Mouse (Mus musculus) lung, embryonic 16.5 days (tissue): ENCODE measurements around the gene Ccdc85c. TPM values are rescaled to one million over a fixed set of nuclear protein-coding genes. Genes with fewer than 3 reads are reported as not detected.

Experiments used
- ATAC-seq: fragments of 200-750 bp; cut with Nextera tagmentation; 2 replicates; pipeline ENCODE4 v1.8.0; 2017; ENCODE audit warnings: low read depth, mild to moderate bottlenecking, moderate library complexity
- H3K27ac ChIP-seq: fragments of 300-500 bp; sonication (generic); 2 replicates; pipeline ENCODE4 v1.5.1; 2014; ENCODE audit warnings: mild to moderate bottlenecking, control low read depth, low read length
- H3K27me3 ChIP-seq: fragments of 300-500 bp; sonication (generic); 2 replicates; pipeline ENCODE4 v1.6.1; 2014; ENCODE audit warnings: low read depth, low read length, mixed read lengths; ENCODE audit not compliant: control insufficient read depth, insufficient read depth
- H3K36me3 ChIP-seq: fragments of 300-500 bp; sonication (generic); 2 replicates; pipeline ENCODE4 v1.6.1; 2014; ENCODE audit warnings: low read length; ENCODE audit not compliant: control insufficient read depth, insufficient read depth
- H3K4me1 ChIP-seq: fragments of 300-500 bp; sonication (generic); replicated peaks from 2 replicates; pipeline ENCODE4 v1.6.1; 2014; ENCODE audit warnings: low read length, mixed read lengths; ENCODE audit not compliant: control insufficient read depth, insufficient read depth
- H3K4me2 ChIP-seq: fragments of 300-500 bp; sonication (generic); 2 replicates; pipeline ENCODE4 v1.6.1; 2014; ENCODE audit warnings: low read depth, low read length, control low read depth
- H3K4me3 ChIP-seq: fragments of 300-500 bp; sonication (generic); 2 replicates; pipeline ENCODE4 v1.5.1; 2014; ENCODE audit warnings: mild to moderate bottlenecking, low read length, control low read depth
- H3K9ac ChIP-seq: fragments of 300-500 bp; sonication (generic); 2 replicates; pipeline ENCODE4 v1.6.1; 2014; ENCODE audit warnings: low read length, control low read depth
- H3K9me3 ChIP-seq: fragments of 300-500 bp; sonication (generic); 2 replicates; pipeline ENCODE4 v1.6.1; 2016; ENCODE audit warnings: low read length; ENCODE audit not compliant: control insufficient read depth
- WGBS: fragments of 180-500 bp; shearing (Covaris S2); extraction: QIAGEN DNeasy Blood & Tissue Kit; methylation state at CpG from one replicate; pipeline ENCODE4 v1.1.7; 2014; 5-methylcytosine and 5-hydroxymethylcytosine counted together
- polyA plus RNA-seq: library from polyadenylated mRNA; unstranded; fragments of >200 nt; fragmentation: Nextera tagmentation; extraction: Ambion mirVana; gene quantifications from 2 replicates; pipeline ENCODE4 v1.2.1, GENCODE M21; 2015

Gene Ccdc85c
- polyA plus RNA-seq, 1 experiment from 2014 or later: 5.5 TPM

- Histone ChIP-seq H3K4me2 (no peak overlapping the region), H3K27me3 (no peaks in the 10 kb centered on the region), H3K9ac (no peak overlapping the region), H3K36me3 (no peaks in the 10 kb centered on the region), H3K4me3 (no peak overlapping the region), H3K4me1 (peaks cover 12% of the 10 kb centered on the region), H3K27ac (no peak overlapping the region), H3K9me3 (no peaks in the 10 kb centered on the region)
- 63% methylated on average over 12 of the region's 12 CpGs for WGBS
- no peak for ATAC-seq
Observed at GRCm38 (mm10) chr12:108230077-108230476, 45.1 kb downstream of the Ccdc85c start.

DNA sequence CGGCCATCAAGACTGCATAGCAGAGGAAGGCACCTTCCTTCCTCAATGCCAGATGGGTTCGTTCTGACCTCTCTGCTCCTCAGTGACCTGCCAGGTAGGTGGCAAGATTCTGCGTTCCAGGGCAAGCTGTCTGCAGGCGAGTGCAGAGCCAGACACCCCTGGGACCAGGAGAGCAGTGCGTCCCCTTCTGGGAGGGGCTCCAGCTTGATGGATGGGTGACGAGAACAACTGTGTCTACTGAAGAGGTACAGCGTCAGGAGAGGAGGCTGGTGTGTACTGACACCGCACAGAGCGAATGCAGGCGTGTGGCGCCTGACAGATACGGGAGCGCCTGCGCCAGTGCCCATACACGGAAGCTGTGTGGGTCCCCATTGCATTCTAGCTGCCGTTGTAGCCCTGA lies 47.7 kb downstream of the Ccdc85c start:
- Histone ChIP-seq H3K36me3 (no peaks in the 10 kb centered on the region), H3K4me3 (no peak overlapping the region), H3K9me3 (no peaks in the 10 kb centered on the region), H3K4me2 (no peak overlapping the region), H3K4me1 (peaks cover 7% of the 10 kb centered on the region), H3K27me3 (no peaks in the 10 kb centered on the region), H3K27ac (no peak overlapping the region), H3K9ac (no peak overlapping the region)
- 80% methylated on average over 16 of the region's 16 CpGs for WGBS
- no peak for ATAC-seq

DNA sequence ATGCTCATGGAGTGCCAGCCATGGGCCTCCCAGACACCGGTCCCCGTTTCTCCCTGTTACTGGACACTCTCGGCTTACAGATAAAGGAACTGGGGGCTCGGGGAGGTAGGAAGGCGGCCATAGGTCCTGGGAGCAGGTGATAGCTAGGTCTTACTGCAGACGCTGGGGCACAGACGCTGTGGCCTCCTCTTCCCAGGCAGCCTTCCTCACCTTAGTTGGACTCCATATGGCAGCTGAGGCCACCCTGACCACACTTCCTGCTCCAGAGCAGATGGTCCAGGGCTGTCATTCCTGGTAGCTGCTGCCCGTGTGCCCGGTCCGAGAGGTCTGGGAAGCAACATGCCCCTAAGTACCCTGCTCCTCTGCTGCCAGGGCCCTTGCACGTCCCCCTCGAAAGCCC lies 48.3 kb downstream of the Ccdc85c start:
- Histone ChIP-seq H3K4me1 (peaks cover 7% of the 10 kb centered on the region), H3K9ac (no peak overlapping the region), H3K4me3 (no peak overlapping the region), H3K9me3 (no peaks in the 10 kb centered on the region), H3K36me3 (no peaks in the 10 kb centered on the region), H3K4me2 (no peak overlapping the region), H3K27me3 (no peaks in the 10 kb centered on the region), H3K27ac (no peak overlapping the region)
- WGBS: 86% methylated on average over 12 of the region's 12 CpGs
- no peak for ATAC-seq

- Histone ChIP-seq H3K4me2 (no peak overlapping the region), H3K4me3 (no peak overlapping the region), H3K27me3 (no peaks in the 10 kb centered on the region), H3K9ac (no peak overlapping the region), H3K9me3 (no peaks in the 10 kb centered on the region), H3K36me3 (no peaks in the 10 kb centered on the region), H3K27ac (no peak overlapping the region), H3K4me1 (peaks cover 12% of the 10 kb centered on the region)
- ATAC-seq: no peak
- WGBS: 81% methylated on average over 13 of the region's 13 CpGs
Observed at GRCm38 (mm10) chr12:108226216-108226615, 49.0 kb downstream of the Ccdc85c start.

GRCm38 (mm10) chr12:108225781-108226180 lies 49.4 kb downstream of the Ccdc85c start:
- H3K27me3 ChIP-seq: no peaks in the 10 kb centered on the region
- ATAC-seq: no peak
- no peak overlapping the region for H3K9ac ChIP-seq
- no peaks in the 10 kb centered on the region for H3K9me3 ChIP-seq
- H3K4me2 ChIP-seq: no peak overlapping the region
- no peak overlapping the region for H3K4me3 ChIP-seq
- H3K4me1 ChIP-seq: peaks cover 13% of the 10 kb centered on the region
- no peaks in the 10 kb centered on the region for H3K36me3 ChIP-seq
- 59% methylated on average over 7 of the region's 7 CpGs for WGBS
- H3K27ac ChIP-seq: no peak overlapping the region

DNA sequence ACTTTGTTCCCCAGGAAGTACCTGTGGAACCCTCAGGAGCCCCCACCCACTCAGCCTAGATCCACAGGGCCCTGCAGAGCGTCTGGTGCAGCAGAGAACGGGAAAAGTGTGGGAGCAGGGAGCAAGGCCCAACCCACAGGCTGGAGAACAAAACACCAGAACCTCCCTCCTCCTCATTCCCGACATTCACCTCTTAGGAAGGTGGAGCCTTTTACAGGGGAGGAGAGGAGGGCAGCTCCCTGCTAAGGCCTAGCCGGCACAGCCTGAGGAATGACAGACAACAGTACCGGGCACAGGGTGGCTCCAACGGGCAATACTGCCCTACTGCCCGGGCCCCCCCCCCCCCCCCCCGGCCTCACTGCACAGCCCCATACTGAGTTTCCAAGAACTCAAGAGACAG lies 51.9 kb downstream of the Ccdc85c start:
- ATAC-seq: no peak
- H3K4me1 ChIP-seq: peaks cover 29% of the 10 kb centered on the region
- WGBS: 49% methylated on average over 8 of the region's 8 CpGs

GRCm38 (mm10) chr12:108221712-108222111 lies 53.5 kb downstream of the Ccdc85c start:
- Histone ChIP-seq H3K9me3 (no peaks in the 10 kb centered on the region), H3K36me3 (no peaks in the 10 kb centered on the region), H3K27me3 (no peaks in the 10 kb centered on the region), H3K27ac (no peak overlapping the region), H3K9ac (no peak overlapping the region), H3K4me2 (no peak overlapping the region), H3K4me3 (no peak overlapping the region), H3K4me1 (peaks cover 30% of the 10 kb centered on the region)
- 83% methylated on average over 7 of the region's 7 CpGs for WGBS
- ATAC-seq: no peak

More for the DNA sequence above, 51.9 kb downstream of the Ccdc85c start:
- no peaks in the 10 kb centered on the region for H3K9me3 ChIP-seq
- H3K4me3 ChIP-seq: no peak overlapping the region
- H3K27ac ChIP-seq: no peak overlapping the region
- no peak overlapping the region for H3K9ac ChIP-seq
- H3K36me3 ChIP-seq: no peaks in the 10 kb centered on the region
- no peak overlapping the region for H3K4me2 ChIP-seq
- H3K27me3 ChIP-seq: no peaks in the 10 kb centered on the region

- no peaks in the 10 kb centered on the region for H3K9me3 ChIP-seq
- no peaks in the 10 kb centered on the region for H3K27me3 ChIP-seq
- no peak overlapping the region for H3K4me2 ChIP-seq
- H3K9ac ChIP-seq: no peak overlapping the region
- H3K36me3 ChIP-seq: no peaks in the 10 kb centered on the region
- 45% methylated on average over 10 of the region's 10 CpGs for WGBS
- peak; percentile 52 for ATAC-seq
- H3K4me1 ChIP-seq: peaks cover 30% of the 10 kb centered on the region
- H3K4me3 ChIP-seq: no peak overlapping the region
- no peak overlapping the region for H3K27ac ChIP-seq
Observed at GRCm38 (mm10) chr12:108221206-108221605, 54.0 kb downstream of the Ccdc85c start.

DNA sequence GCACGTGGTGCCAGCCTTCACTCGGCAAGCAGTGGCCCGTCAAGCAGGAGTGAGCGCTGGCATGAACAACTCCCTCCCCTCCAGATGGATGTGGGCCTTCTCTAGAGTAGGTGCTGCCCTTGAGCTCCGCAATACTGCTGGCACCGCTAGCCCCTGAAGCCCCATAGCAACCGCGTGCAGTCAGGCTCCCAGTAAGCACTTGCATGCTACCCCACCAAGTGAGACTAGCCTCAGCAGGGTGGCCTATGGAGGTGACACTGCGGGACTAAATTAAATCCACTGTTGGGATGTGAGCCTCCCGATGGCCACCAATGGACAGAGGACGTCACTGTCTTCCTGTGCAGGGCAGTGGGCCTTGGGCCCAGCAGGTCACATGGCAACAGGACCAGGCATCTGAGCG lies 54.6 kb downstream of the Ccdc85c start:
- Histone ChIP-seq H3K9me3 (no peaks in the 10 kb centered on the region), H3K4me3 (no peak overlapping the region), H3K4me2 (no peak overlapping the region), H3K36me3 (no peaks in the 10 kb centered on the region), H3K27ac (peak overlapping the region; percentile 22; the same call in 1 of the 2 replicates), H3K4me1 (peaks cover 27% of the 10 kb centered on the region), H3K9ac (no peak overlapping the region), H3K27me3 (no peaks in the 10 kb centered on the region)
- ATAC-seq: no peak
- WGBS: 62% methylated on average over 12 of the region's 12 CpGs
